Mouse (Mus musculus): ENCODE results near the gene Vangl1. TPM values are rescaled to one million over a fixed set of nuclear protein-coding genes. Genes with fewer than 3 reads are reported as not detected.

Gene Vangl1
- polyA plus RNA-seq, 1 experiment from 2014 or later: 28.4 TPM

DNA sequence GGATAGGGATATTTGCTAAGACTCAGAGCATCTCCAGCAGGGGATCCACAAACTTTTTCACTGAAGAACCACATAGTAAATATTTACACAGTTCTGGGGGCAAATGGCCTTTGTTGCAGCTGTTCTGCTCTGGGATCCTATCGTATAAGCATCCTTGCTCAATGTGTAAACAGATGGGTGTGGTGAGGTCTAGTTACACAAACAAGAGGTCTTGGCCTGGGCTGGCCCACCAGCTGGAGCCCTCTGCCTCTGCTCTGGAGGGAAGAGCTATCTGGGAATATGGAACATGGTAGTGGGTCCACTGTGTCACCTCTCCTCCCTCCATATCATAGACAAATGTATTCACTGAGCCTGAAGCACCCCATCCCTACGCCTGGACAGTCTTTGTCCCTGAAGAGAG lies 77.4 kb downstream of the Vangl1 start:
- ATAC-seq (ENCODE audit: insufficient read depth): no peak
- H3K27me3 ChIP-seq (ENCODE audit: insufficient read depth, low read length): no peaks in the 10 kb centered on the region
- 58% methylated on average over 2 of the region's 2 CpGs for WGBS
- no peaks in the 10 kb centered on the region for H3K4me1 ChIP-seq (ENCODE audit: insufficient read depth)
- H3K36me3 ChIP-seq (ENCODE audit: insufficient read depth): no peaks in the 10 kb centered on the region
- no peak overlapping the region for H3K4me2 ChIP-seq
- H3K4me3 ChIP-seq (ENCODE audit: low read depth, low read length): no peak overlapping the region
- no peak overlapping the region for H3K27ac ChIP-seq (ENCODE audit: low read depth)
- no peaks in the 10 kb centered on the region for H3K9me3 ChIP-seq (ENCODE audit: low read depth, low read length)
- DNase-seq: peak; percentile 49
- H3K9ac ChIP-seq: no peak overlapping the region
- TF ChIP-seq CTCF (IDR thresholded peaks at IDR 0.05; ENCODE audit: low read depth): no peak

DNA sequence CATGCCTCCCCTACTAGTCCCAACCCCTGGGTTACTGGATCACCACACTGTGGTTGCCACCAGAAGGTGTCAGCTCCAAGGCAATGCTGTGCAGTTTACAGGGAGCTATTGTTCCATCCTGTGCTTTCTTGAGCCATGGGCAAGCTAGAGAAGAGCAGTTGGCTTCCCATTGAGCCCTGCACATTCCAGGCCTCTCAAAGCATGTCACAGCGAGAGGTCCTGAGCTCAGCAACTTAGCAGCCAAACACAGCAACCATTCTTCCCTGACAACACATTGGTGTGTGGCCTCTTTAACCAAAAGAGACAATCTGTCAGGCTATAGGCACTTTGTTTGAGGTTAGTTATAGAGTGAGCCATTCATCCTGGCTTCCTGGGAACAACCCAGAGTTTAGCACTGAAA lies 78.9 kb downstream of the Vangl1 start:
- H3K4me3 ChIP-seq (ENCODE audit: low read depth, low read length): no peak overlapping the region
- WGBS: 72% methylated on average over 1 of the region's 1 CpGs
- H3K9me3 ChIP-seq (ENCODE audit: low read depth, low read length): no peaks in the 10 kb centered on the region
- no peaks in the 10 kb centered on the region for H3K36me3 ChIP-seq (ENCODE audit: insufficient read depth)
- no peaks in the 10 kb centered on the region for H3K4me1 ChIP-seq (ENCODE audit: insufficient read depth)
- ATAC-seq (ENCODE audit: insufficient read depth): no peak
- H3K9ac ChIP-seq: no peak overlapping the region
- no peak overlapping the region for H3K4me2 ChIP-seq
- no peaks in the 10 kb centered on the region for H3K27me3 ChIP-seq (ENCODE audit: insufficient read depth, low read length)
- no peak for DNase-seq
- H3K27ac ChIP-seq (ENCODE audit: low read depth): no peak overlapping the region
- TF ChIP-seq CTCF (IDR thresholded peaks at IDR 0.05; ENCODE audit: low read depth): no peak

DNA sequence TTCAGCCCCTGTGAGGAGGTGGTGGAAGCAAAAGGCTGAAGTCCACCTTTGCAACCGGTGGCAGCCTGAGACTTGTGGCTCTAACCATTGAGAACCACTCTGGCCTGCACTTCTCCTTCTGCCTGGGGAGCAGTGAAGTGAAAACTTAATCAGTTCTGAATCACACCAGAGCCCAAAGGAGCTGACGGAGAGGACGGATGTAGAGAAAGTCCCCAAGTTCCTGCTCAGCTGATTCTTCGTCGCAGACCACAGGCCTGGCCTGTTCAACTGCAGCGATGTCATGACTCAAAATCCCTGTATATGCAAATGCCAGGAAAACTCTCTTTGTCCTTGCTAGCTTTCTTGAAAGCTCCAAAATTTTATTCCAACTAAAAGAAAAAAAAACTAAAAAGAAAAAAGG lies 80.8 kb downstream of the Vangl1 start:
- no peak for DNase-seq
- H3K36me3 ChIP-seq (ENCODE audit: insufficient read depth): no peaks in the 10 kb centered on the region
- no peak for ATAC-seq (ENCODE audit: insufficient read depth)
- no peak overlapping the region for H3K27ac ChIP-seq (ENCODE audit: low read depth)
- H3K9ac ChIP-seq: no peak overlapping the region
- H3K4me1 ChIP-seq (ENCODE audit: insufficient read depth): no peaks in the 10 kb centered on the region
- H3K4me3 ChIP-seq (ENCODE audit: low read depth, low read length): no peak overlapping the region
- H3K4me2 ChIP-seq: no peak overlapping the region
- H3K9me3 ChIP-seq (ENCODE audit: low read depth, low read length): no peaks in the 10 kb centered on the region
- H3K27me3 ChIP-seq (ENCODE audit: insufficient read depth, low read length): no peaks in the 10 kb centered on the region
- no peak for TF ChIP-seq CTCF (IDR thresholded peaks at IDR 0.05; ENCODE audit: low read depth)
- 77% methylated on average over 6 of the region's 6 CpGs for WGBS

DNA sequence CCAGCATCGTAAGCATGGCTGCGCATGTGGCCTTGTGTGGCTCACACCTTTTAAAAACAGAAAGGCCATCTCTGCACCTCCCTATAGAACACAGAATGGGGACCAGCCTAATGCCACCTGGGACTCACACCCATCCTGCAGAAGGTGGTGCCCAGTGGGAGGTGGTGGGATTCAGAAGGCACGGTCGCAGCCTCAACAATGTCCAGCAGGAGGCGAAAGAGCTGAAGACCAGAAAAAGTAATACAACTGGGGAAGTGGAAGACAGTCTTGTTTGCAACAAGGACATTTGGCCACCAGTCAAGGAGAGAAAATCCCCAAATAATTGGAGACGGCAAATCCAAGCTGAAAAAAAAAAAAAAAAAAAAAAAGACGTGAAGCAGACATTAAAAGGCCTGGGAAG lies 82.4 kb downstream of the Vangl1 start:
- no peaks in the 10 kb centered on the region for H3K36me3 ChIP-seq (ENCODE audit: insufficient read depth)
- DNase-seq (peak; percentile 48), ATAC-seq (ENCODE audit: insufficient read depth) (no peak)
- no peak overlapping the region for H3K4me3 ChIP-seq (ENCODE audit: low read depth, low read length)
- H3K27me3 ChIP-seq (ENCODE audit: insufficient read depth, low read length): no peaks in the 10 kb centered on the region
- no peak overlapping the region for H3K27ac ChIP-seq (ENCODE audit: low read depth)
- TF ChIP-seq CTCF (IDR thresholded peaks at IDR 0.05; ENCODE audit: low read depth): peak; percentile 58
- no peak overlapping the region for H3K9ac ChIP-seq
- no peaks in the 10 kb centered on the region for H3K4me1 ChIP-seq (ENCODE audit: insufficient read depth)
- WGBS: 68% methylated on average over 7 of the region's 7 CpGs
- no peak overlapping the region for H3K4me2 ChIP-seq
- no peaks in the 10 kb centered on the region for H3K9me3 ChIP-seq (ENCODE audit: low read depth, low read length)

DNA sequence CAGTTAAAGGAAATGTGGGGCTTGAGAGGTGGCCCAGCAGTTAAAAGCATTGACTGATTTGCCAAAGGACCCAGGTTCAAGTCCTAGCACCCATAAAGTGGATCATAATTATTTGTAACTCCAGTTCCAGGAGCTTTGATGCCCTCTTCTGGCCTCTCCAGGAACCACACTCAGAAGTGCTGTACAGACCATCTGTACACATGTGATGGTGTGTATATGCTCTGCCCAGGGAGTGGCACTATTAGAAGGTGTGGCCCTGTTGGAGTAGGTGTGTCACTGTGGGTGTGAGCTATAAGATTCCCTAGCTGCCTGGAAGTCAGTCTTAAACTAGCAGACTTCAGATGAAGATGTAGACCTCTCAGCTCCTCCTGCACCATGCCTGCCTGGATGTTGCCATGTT lies 83.5 kb downstream of the Vangl1 start:
- peak; percentile 19; the same call in 1 of the 2 replicates for TF ChIP-seq CTCF (IDR thresholded peaks at IDR 0.05; ENCODE audit: low read depth)
- Histone ChIP-seq H3K9ac (no peak overlapping the region), H3K27me3 (ENCODE audit: insufficient read depth, low read length) (no peaks in the 10 kb centered on the region), H3K27ac (ENCODE audit: low read depth) (no peak overlapping the region), H3K36me3 (ENCODE audit: insufficient read depth) (no peaks in the 10 kb centered on the region), H3K4me3 (ENCODE audit: low read depth, low read length) (no peak overlapping the region), H3K4me1 (ENCODE audit: insufficient read depth) (no peaks in the 10 kb centered on the region), H3K4me2 (no peak overlapping the region), H3K9me3 (ENCODE audit: low read depth, low read length) (no peaks in the 10 kb centered on the region)
- no peak for DNase-seq
- ATAC-seq (ENCODE audit: insufficient read depth): no peak

DNA sequence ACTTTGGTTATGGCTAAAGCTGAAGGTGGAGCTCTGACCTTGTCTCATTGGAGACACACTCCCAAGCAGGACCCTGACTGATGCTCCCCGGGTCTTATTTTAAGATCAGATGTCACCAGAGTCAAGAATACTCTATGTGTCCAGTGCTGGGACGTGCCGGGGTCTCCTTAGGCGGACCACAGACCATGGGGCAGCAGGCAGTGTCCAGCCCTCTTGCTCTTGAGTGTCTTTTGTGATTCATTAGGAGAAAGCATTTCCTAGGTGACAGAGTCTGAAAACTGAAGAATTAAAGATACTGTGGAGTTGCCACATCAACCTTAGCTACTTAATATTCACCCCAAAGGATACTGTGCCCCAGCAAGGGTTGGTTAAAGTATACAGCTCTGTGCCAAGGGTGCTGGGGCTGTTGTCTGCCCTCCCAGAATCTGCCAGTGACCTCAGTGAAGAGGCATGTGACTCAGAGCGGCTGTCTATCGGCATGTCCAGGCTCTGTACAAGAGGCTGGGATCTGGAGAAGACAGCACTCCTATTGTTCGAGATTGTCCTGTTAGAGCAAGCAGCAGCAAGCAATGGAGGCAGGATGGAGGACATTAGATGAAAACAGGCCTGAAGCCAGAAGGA lies 92.4 kb downstream of the Vangl1 start:
- Histone ChIP-seq H3K9ac (no peak overlapping the region), H3K36me3 (ENCODE audit: insufficient read depth) (no peaks in the 10 kb centered on the region), H3K27ac (ENCODE audit: low read depth) (no peak overlapping the region), H3K4me2 (no peak overlapping the region), H3K4me1 (ENCODE audit: insufficient read depth) (no peaks in the 10 kb centered on the region), H3K27me3 (ENCODE audit: insufficient read depth, low read length) (no peaks in the 10 kb centered on the region), H3K9me3 (ENCODE audit: low read depth, low read length) (no peaks in the 10 kb centered on the region), H3K4me3 (ENCODE audit: low read depth, low read length) (no peak overlapping the region)
- no peak for TF ChIP-seq CTCF (IDR thresholded peaks at IDR 0.05; ENCODE audit: low read depth)
- ATAC-seq (ENCODE audit: insufficient read depth) (no peak), DNase-seq (no peak)
- 76% methylated on average over 7 of the region's 7 CpGs for WGBS

DNA sequence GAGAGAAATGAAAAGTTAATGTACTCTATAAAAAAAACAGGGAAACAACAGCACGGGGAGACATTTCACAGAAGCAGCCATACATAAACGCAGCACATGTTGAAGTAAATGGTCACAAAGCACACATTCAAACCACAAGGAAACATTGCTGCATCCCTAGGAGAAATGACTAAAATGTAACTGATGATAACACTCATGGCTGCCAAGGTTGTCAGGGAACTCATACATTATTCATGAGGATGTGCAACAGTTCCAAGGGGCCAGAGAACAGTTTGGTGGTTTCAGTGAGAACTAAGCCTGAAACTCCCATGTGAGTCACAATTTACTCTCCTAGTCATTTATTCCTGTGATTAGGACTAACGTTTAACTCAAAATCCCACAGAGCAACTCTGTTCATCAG lies 96.3 kb downstream of the Vangl1 start:
- no peaks in the 10 kb centered on the region for H3K9me3 ChIP-seq (ENCODE audit: low read depth, low read length)
- no peak overlapping the region for H3K9ac ChIP-seq
- no peak overlapping the region for H3K4me3 ChIP-seq (ENCODE audit: low read depth, low read length)
- no peaks in the 10 kb centered on the region for H3K4me1 ChIP-seq (ENCODE audit: insufficient read depth)
- TF ChIP-seq CTCF (IDR thresholded peaks at IDR 0.05; ENCODE audit: low read depth): no peak
- 79% methylated on average over 3 of the region's 3 CpGs for WGBS
- ATAC-seq (ENCODE audit: insufficient read depth) (no peak), DNase-seq (no peak)
- H3K27ac ChIP-seq (ENCODE audit: low read depth): no peak overlapping the region
- H3K36me3 ChIP-seq (ENCODE audit: insufficient read depth): no peaks in the 10 kb centered on the region
- no peaks in the 10 kb centered on the region for H3K27me3 ChIP-seq (ENCODE audit: insufficient read depth, low read length)
- H3K4me2 ChIP-seq: no peak overlapping the region

Measured in lung, embryonic 14.5 days (tissue).